Mouse (Mus musculus): ENCODE measurements around the gene Prr36. TPM values are rescaled to one million over a fixed set of nuclear protein-coding genes. Genes with fewer than 3 reads are reported as not detected.

The Prr36 gene
- polyA plus RNA-seq, 1 experiment from 2014 or later, result 0.99 TPM

DNA sequence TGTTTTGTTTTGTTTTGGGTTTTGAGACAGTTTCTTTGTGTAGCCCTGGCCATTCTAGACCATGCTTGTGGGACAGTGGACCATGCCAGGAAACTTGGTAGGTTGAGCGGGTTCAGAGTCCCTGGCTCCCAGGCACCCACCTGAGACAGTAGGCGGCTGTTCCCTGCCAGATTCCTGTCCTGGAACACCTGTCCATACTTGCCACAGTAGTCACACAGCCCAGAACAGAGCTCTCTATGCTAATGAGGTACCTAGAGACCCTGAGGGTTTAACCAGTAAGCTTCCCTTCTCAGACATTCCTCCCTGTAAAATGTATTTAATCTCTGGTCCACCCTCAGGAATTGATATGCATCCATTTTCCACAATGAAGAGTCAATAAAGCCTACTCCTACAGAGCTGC lies 43.2 kb downstream of the Prr36 start:
- Histone ChIP-seq H3K27ac (ENCODE audit: low read length) (no peak overlapping the region), H3K4me2 (replicated peaks; ENCODE audit: low read depth, low read length) (no peak overlapping the region), H3K9ac (replicated peaks; ENCODE audit: low read depth) (no peak overlapping the region), H3K36me3 (ENCODE audit: insufficient read depth, low read length) (no peaks in the 10 kb centered on the region), H3K9me3 (ENCODE audit: low read length) (no peaks in the 10 kb centered on the region), H3K27me3 (replicated peaks; ENCODE audit: insufficient read depth, low read length) (no peaks in the 10 kb centered on the region), H3K4me1 (ENCODE audit: insufficient read depth, low read depth, low read length) (no peaks in the 10 kb centered on the region), H3K4me3 (ENCODE audit: low read depth, low read length) (no peak overlapping the region)
- WGBS, result 78% methylated on average over 2 of the region's 2 CpGs
- ATAC-seq (no peak), DNase-seq (ENCODE audit: low spot score) (no peak)
- TF ChIP-seq EP300 (IDR thresholded peaks at IDR 0.05) (no peak), CTCF (IDR thresholded peaks at IDR 0.05) (no peak)

DNA sequence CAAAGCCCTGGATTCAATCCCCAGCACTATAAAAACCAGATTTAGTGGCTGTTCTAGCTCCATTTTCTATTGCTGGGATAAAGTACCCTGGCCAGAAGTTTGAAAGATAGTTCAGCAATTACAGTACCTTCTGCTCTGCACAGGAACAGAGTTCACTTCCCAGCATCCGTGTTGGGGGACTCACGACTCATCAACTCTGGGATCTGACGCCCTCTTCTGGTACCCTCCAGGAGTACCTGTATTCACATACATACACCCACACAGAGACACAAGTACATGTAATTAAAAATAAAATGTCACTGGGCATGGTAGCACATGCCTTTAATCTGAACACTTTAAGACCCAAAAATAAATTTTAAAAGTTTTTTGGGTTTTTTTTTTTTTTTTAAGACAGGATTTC lies 44.8 kb downstream of the Prr36 start:
- WGBS, result 73% methylated on average over 3 of the region's 3 CpGs

DNA sequence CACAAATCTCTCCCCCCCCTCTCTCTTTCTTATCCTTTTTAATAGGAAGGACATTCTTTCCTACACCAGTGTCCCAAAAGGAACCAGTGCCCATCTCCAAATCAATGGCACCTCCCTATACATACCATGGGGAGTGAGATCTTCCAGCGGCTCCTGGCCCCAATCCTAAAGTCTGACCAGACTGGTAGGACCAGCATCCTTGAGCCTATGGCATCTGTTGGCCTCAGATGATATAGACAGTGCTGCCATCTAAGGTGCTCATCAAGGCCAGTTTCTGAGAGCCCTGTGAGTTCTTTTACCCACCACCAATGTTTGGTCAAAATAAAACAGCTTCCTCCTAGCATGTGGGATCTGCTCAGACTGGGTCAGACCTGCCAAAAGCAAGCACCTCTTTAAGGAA lies 49.3 kb downstream of the Prr36 start:
- no peak overlapping the region for H3K4me2 ChIP-seq (replicated peaks; ENCODE audit: low read depth, low read length)
- no peaks in the 10 kb centered on the region for H3K9me3 ChIP-seq (ENCODE audit: low read length)
- H3K36me3 ChIP-seq (ENCODE audit: insufficient read depth, low read length), result no peaks in the 10 kb centered on the region
- no peak for DNase-seq (ENCODE audit: low spot score)
- no peak overlapping the region for H3K9ac ChIP-seq (replicated peaks; ENCODE audit: low read depth)
- H3K27me3 ChIP-seq (replicated peaks; ENCODE audit: insufficient read depth, low read length), result no peaks in the 10 kb centered on the region
- H3K4me3 ChIP-seq (ENCODE audit: low read depth, low read length), result no peak overlapping the region
- TF ChIP-seq EP300 (IDR thresholded peaks at IDR 0.05) (no peak), CTCF (IDR thresholded peaks at IDR 0.05) (no peak)
- H3K27ac ChIP-seq (ENCODE audit: low read length), result no peak overlapping the region
- no peak for ATAC-seq
- 100% methylated on average over 1 of the region's 1 CpGs for WGBS
- no peaks in the 10 kb centered on the region for H3K4me1 ChIP-seq (ENCODE audit: insufficient read depth, low read depth, low read length)

More for the DNA sequence above, 44.8 kb downstream of the Prr36 start:
- TF ChIP-seq CTCF (IDR thresholded peaks at IDR 0.05) (no peak), EP300 (IDR thresholded peaks at IDR 0.05) (no peak)
- ATAC-seq (no peak), DNase-seq (ENCODE audit: low spot score) (no peak)
- Histone ChIP-seq H3K4me2 (replicated peaks; ENCODE audit: low read depth, low read length) (no peak overlapping the region), H3K4me1 (ENCODE audit: insufficient read depth, low read depth, low read length) (no peaks in the 10 kb centered on the region), H3K9me3 (ENCODE audit: low read length) (no peaks in the 10 kb centered on the region), H3K4me3 (ENCODE audit: low read depth, low read length) (no peak overlapping the region), H3K36me3 (ENCODE audit: insufficient read depth, low read length) (no peaks in the 10 kb centered on the region), H3K27ac (ENCODE audit: low read length) (no peak overlapping the region), H3K9ac (replicated peaks; ENCODE audit: low read depth) (no peak overlapping the region), H3K27me3 (replicated peaks; ENCODE audit: insufficient read depth, low read length) (no peaks in the 10 kb centered on the region)

GRCm38 (mm10) chr8:4166881-4167525 lies 50.3 kb downstream of the Prr36 start:
- ATAC-seq (no peak), DNase-seq (ENCODE audit: low spot score) (peak; percentile 27)
- Histone ChIP-seq H3K36me3 (ENCODE audit: insufficient read depth, low read length) (no peaks in the 10 kb centered on the region), H3K27me3 (replicated peaks; ENCODE audit: insufficient read depth, low read length) (no peaks in the 10 kb centered on the region), H3K9me3 (ENCODE audit: low read length) (no peaks in the 10 kb centered on the region), H3K4me2 (replicated peaks; ENCODE audit: low read depth, low read length) (peak overlapping the region; percentile 93), H3K4me1 (ENCODE audit: insufficient read depth, low read depth, low read length) (no peaks in the 10 kb centered on the region), H3K4me3 (ENCODE audit: low read depth, low read length) (peak overlapping the region; percentile 82), H3K27ac (ENCODE audit: low read length) (no peak overlapping the region), H3K9ac (replicated peaks; ENCODE audit: low read depth) (peak overlapping the region; percentile 66)
- TF ChIP-seq CTCF (IDR thresholded peaks at IDR 0.05) (no peak), EP300 (IDR thresholded peaks at IDR 0.05) (no peak)
- 5% methylated on average over 7 of the region's 10 CpGs for WGBS

DNA sequence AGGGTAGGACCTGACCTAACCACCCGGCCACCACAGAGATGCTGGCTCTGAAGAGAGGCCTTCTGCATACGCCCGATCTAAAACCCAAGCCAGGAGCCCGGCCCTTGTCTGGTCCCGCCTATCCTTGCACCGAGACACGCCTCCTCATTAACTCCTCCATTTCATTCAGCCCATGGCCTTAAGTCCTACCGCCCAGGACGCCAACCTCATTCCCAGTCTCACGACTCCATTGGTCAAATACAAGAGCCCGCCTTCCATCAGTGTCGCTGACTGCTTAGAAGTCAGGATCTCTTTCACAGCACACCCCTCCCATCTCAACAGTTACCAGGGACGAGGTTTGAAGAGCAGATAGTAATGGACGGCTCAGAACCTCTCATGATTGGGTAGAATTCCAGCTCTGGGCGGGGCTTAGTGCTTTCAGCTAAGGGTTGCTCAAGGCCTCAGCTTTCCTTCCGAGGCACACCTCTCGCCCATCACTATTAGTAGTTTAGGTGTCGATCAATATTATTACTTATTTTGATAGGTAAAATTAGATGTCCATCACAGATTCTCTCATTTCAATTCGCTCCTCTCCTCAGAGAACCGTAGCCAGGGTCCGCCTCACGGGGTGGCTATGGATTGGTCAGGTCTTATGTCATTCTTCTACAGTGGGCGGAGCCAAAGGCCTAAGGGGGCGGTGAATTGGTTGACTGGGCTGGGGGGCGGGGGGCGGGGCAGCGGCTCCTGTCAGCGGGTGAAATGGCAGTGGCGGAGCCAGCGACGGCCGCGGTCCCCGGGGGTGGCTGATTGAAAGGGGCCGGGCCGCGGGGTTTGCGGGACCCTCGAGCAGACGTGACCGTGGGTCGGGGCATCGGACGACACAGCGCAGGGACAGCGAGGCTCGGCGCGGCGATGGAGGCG lies 51.2 kb downstream of the Prr36 start, which contains the start of gene Evi5l:
Evi5l (plus strand) TSS at position 716 of the 900 bp plus-strand sequence.
- Histone ChIP-seq H3K9me3 (ENCODE audit: low read length) (no peaks in the 10 kb centered on the region), H3K4me2 (replicated peaks; ENCODE audit: low read depth, low read length) (peak within 1 kb of the TSS; percentile 93), H3K9ac (replicated peaks; ENCODE audit: low read depth) (peak within 1 kb of the TSS; percentile 66), H3K36me3 (ENCODE audit: insufficient read depth, low read length) (no peaks in the 10 kb centered on the region), H3K27me3 (replicated peaks; ENCODE audit: insufficient read depth, low read length) (no peaks in the 10 kb centered on the region), H3K27ac (ENCODE audit: low read length) (0 out of 2 replicates have a peak within 1 kb of the TSS, but pooled peaks have one; percentile 3), H3K4me1 (ENCODE audit: insufficient read depth, low read depth, low read length) (no peaks in the 10 kb centered on the region), H3K4me3 (ENCODE audit: low read depth, low read length) (peak within 1 kb of the TSS; percentile 82)
- TF ChIP-seq CTCF (IDR thresholded peaks at IDR 0.05), result no peak
- peak; percentile 72 for TF ChIP-seq EP300 (IDR thresholded peaks at IDR 0.05)
- peak; percentile 97 for ATAC-seq
- DNase-seq (ENCODE audit: low spot score), result peak; percentile 100
- under 1% methylated on average over 51 of the region's 51 CpGs for WGBS

- Histone ChIP-seq H3K9ac (replicated peaks; ENCODE audit: low read depth) (no peak overlapping the region), H3K27me3 (replicated peaks; ENCODE audit: insufficient read depth, low read length) (no peaks in the 10 kb centered on the region), H3K9me3 (ENCODE audit: low read length) (no peaks in the 10 kb centered on the region), H3K4me2 (replicated peaks; ENCODE audit: low read depth, low read length) (peak overlapping the region; percentile 66), H3K36me3 (ENCODE audit: insufficient read depth, low read length) (no peaks in the 10 kb centered on the region), H3K27ac (ENCODE audit: low read length) (0 out of 2 replicates have a peak overlapping the region, but pooled peaks have one; percentile 3), H3K4me3 (ENCODE audit: low read depth, low read length) (peak overlapping the region; percentile 82), H3K4me1 (ENCODE audit: insufficient read depth, low read depth, low read length) (no peaks in the 10 kb centered on the region)
- DNase-seq (ENCODE audit: low spot score) (peak; percentile 49), ATAC-seq (no peak)
- TF ChIP-seq EP300 (IDR thresholded peaks at IDR 0.05), result peak; percentile 25
- no peak for TF ChIP-seq CTCF (IDR thresholded peaks at IDR 0.05)
- WGBS, result 8% methylated on average over 13 of the region's 13 CpGs
Measured at GRCm38 (mm10) chr8:4165176-4165851, 51.9 kb downstream of the Prr36 start.

All from lung, postnatal 0 days (tissue).